Mouse (Mus musculus): ENCODE measurements around the gene Itpr2. TPM values are rescaled to one million over a fixed set of nuclear protein-coding genes. Genes with fewer than 3 reads are reported as not detected.

The Itpr2 gene
- polyA plus RNA-seq, 1 experiment: 0.14 TPM

DNA sequence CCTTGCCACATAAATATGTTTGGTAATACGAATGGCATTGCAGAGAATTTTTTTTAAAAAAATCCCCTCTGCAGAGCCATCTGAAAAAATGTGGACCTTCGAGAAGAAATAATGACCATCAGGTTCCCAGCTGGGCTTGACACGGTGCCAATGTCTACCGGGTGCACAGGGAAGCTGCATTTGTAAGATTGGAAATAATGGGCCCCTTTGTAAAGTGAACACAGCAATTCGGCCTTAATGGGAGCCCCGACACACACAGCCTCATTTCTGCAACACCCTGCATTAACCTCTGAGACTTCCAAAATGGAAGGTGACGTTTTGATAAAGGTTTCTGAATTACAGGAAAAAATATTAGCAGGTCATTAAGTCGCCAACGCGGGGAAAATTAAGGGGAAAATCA, 97.9 kb downstream of the Itpr2 start:
- no peaks in the 10 kb centered on the region for H3K27me3 ChIP-seq (ENCODE audit: control insufficient read depth)
- peaks cover under 1% of the 10 kb centered on the region; the same call in 1 of the 2 replicates for H3K4me1 ChIP-seq (ENCODE audit: control insufficient read depth)
- H3K4me3 ChIP-seq (replicated peaks): no peak overlapping the region
- TF ChIP-seq GATA1 (IDR thresholded peaks at IDR 0.05; ENCODE audit: low read length) (no peak), TAL1 (IDR thresholded peaks at IDR 0.05; ENCODE audit: low read length) (no peak)
- no peaks in the 10 kb centered on the region for H3K9me3 ChIP-seq (ENCODE audit: control insufficient read depth, low read length)
- no peaks in the 10 kb centered on the region for H3K36me3 ChIP-seq (ENCODE audit: control insufficient read depth)

DNA sequence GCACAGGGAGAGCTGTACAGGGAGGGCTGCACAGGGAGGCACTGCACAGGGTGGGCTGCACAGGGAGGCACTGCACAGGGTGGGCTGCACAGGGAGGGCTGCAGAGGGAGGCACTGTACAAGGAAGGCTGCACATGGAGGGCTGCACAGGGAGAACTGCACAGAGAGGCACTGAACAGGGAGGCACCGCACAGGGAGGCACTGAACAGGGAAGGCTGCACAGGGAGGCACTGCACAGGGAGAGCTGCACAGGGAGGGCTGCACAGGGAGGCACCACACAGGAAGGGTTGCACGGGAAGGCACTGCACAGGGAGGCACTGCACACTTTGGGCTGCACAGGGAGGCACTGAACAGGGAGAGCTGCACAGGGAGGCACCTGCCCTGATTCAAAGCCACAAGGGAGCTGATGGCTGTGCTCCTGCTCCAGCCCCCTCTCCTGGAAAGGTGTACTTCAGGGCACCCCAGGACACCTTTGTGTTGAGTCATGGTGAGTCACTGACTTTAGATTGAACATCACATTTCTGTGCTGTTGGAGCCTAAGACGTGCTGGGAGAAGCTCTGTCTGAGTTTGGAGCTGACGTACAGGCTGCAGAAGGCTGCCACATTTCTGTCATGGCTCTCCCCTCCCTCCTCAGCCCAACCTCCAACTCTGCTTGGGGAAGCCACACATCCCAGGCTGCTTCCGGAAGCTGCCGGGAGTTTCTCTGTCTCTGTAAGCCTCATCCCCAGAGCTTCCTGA, 98.9 kb downstream of the Itpr2 start:
- H3K4me3 ChIP-seq (replicated peaks): no peak overlapping the region
- no peaks in the 10 kb centered on the region for H3K36me3 ChIP-seq (ENCODE audit: control insufficient read depth)
- no peaks in the 10 kb centered on the region for H3K27me3 ChIP-seq (ENCODE audit: control insufficient read depth)
- H3K9me3 ChIP-seq (ENCODE audit: control insufficient read depth, low read length): no peaks in the 10 kb centered on the region
- no peak for TF ChIP-seq GATA1 (IDR thresholded peaks at IDR 0.05; ENCODE audit: low read length)
- H3K4me1 ChIP-seq (ENCODE audit: control insufficient read depth): no peaks in the 10 kb centered on the region

DNA sequence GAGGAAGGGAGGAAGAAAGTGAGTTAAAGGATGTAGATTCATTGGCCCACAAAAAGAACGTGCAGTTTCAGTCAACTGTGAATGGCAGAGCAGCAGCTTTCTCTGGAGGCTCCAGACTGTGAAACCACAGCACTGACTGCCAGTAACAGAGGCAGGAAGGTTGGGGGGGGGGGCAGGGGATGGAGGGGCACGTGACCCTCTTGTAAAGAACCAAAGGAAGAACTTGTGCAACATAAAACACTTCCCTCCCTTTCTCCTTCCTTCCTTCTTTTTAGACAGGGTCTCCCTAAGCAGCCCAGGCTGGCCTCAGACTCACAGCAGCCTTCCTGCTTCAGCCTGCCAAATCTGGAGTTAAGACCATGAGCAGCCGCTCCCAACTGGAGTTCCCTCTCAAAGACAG, 104.2 kb downstream of the Itpr2 start:
- H3K27me3 ChIP-seq (ENCODE audit: control insufficient read depth): no peaks in the 10 kb centered on the region
- H3K36me3 ChIP-seq (ENCODE audit: control insufficient read depth): no peaks in the 10 kb centered on the region; the same call in 1 of the 2 replicates
- TF ChIP-seq GATA1 (IDR thresholded peaks at IDR 0.05; ENCODE audit: low read length): no peak
- no peak for TF ChIP-seq TAL1 (IDR thresholded peaks at IDR 0.05; ENCODE audit: low read length)
- H3K4me3 ChIP-seq (replicated peaks): no peak overlapping the region
- peaks cover 2% of the 10 kb centered on the region; the same call in 1 of the 2 replicates for H3K9me3 ChIP-seq (ENCODE audit: control insufficient read depth, low read length)
- no peaks in the 10 kb centered on the region for H3K4me1 ChIP-seq (ENCODE audit: control insufficient read depth)

DNA sequence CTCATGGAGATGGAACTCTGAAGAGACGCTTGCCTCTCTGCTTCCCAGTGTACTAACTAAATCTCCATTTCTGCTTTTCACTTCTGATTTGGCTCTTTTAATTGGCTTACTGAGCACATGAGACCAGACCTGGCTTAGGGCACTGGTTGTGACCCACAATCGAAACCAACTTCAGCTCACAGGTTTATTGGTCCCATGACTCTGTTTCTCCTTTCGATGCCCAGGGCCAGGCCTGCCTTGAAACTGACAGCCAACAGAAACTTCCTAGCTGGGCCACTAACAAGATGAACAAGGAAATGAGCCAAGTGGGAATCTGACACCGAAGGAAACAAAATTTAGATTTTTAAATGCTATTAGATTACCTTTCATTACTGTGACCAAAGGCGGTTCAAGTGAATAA, 105.8 kb downstream of the Itpr2 start:
- H3K27me3 ChIP-seq (ENCODE audit: control insufficient read depth): no peaks in the 10 kb centered on the region
- H3K4me3 ChIP-seq (replicated peaks): no peak overlapping the region
- H3K4me1 ChIP-seq (ENCODE audit: control insufficient read depth): no peaks in the 10 kb centered on the region
- no peaks in the 10 kb centered on the region; the same call in 1 of the 2 replicates for H3K36me3 ChIP-seq (ENCODE audit: control insufficient read depth)
- no peak for TF ChIP-seq TAL1 (IDR thresholded peaks at IDR 0.05; ENCODE audit: low read length)
- no peak for TF ChIP-seq GATA1 (IDR thresholded peaks at IDR 0.05; ENCODE audit: low read length)
- H3K9me3 ChIP-seq (ENCODE audit: control insufficient read depth, low read length): peaks cover 3% of the 10 kb centered on the region; the same call in 1 of the 2 replicates

DNA sequence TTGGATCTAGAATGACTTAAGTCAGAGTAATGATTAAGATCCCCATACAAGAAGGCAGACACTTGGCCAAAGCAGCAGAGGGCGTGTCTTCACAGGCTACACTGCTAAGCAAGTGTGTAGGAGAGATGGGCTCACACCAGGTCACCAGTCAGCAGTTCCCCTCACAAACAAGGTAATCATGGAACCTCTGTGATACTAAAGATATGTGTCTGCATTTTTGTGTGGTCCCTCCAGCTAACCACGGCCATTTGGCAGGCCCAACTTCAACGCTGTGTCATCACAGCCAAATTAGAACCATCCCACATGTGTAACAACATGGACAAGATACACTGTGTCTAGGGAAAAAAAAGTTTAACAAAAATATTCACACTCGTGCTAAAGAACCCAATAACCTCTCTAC, 106.4 kb downstream of the Itpr2 start:
- TF ChIP-seq TAL1 (IDR thresholded peaks at IDR 0.05; ENCODE audit: low read length): no peak
- H3K4me1 ChIP-seq (ENCODE audit: control insufficient read depth): no peaks in the 10 kb centered on the region
- H3K27me3 ChIP-seq (ENCODE audit: control insufficient read depth): no peaks in the 10 kb centered on the region
- H3K36me3 ChIP-seq (ENCODE audit: control insufficient read depth): no peaks in the 10 kb centered on the region; the same call in 1 of the 2 replicates
- H3K4me3 ChIP-seq (replicated peaks): no peak overlapping the region
- peaks cover 3% of the 10 kb centered on the region; the same call in 1 of the 2 replicates for H3K9me3 ChIP-seq (ENCODE audit: control insufficient read depth, low read length)

DNA sequence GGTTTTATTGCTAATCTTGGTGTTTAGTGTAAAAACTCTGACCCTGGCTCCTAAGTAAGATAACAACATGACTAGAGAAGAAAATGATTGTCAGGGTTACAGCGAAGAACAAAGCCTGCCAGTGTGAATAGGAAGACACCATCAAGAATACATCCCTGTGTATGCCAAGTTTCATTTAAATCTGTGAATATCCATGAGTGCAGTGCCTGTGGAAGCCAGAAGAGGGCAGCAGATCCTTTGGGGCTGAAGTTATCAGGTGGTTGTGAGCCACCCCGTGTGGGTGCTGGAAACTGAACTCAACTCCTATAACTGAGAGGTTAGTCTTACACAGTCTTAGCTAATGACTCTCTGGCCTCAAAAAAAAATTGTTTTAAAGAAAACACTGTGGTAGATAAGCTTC, 109.8 kb downstream of the Itpr2 start:
- Histone ChIP-seq H3K27me3 (ENCODE audit: control insufficient read depth) (no peaks in the 10 kb centered on the region), H3K4me3 (replicated peaks) (no peak overlapping the region), H3K4me1 (ENCODE audit: control insufficient read depth) (no peaks in the 10 kb centered on the region), H3K9me3 (ENCODE audit: control insufficient read depth, low read length) (peaks cover 3% of the 10 kb centered on the region; the same call in 1 of the 2 replicates), H3K36me3 (ENCODE audit: control insufficient read depth) (no peaks in the 10 kb centered on the region; the same call in 1 of the 2 replicates)
- TF ChIP-seq TAL1 (IDR thresholded peaks at IDR 0.05; ENCODE audit: low read length) (no peak), GATA1 (IDR thresholded peaks at IDR 0.05; ENCODE audit: low read length) (no peak)

DNA sequence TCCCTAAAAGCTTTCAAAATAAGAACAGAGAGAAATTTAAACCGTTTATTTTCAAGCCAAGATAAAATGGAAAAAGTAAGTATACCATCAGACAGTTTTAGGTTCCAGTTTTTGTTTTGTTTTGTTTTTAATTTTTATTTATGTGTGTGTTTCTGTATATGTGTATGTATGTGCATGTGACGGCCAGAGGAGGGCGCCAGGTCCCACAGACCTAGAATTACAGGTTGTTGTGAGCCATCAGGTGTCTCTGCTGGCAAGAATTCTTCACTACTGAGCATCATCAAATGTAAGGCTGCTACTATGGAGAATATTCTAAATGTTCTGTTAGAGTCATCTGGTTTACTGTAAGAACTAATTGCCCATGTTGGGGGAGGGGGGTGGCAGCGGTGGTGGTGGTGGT, 111.9 kb downstream of the Itpr2 start:
- Histone ChIP-seq H3K4me1 (ENCODE audit: control insufficient read depth) (no peaks in the 10 kb centered on the region), H3K9me3 (ENCODE audit: control insufficient read depth, low read length) (peaks cover 3% of the 10 kb centered on the region; the same call in 1 of the 2 replicates), H3K27me3 (ENCODE audit: control insufficient read depth) (no peaks in the 10 kb centered on the region), H3K36me3 (ENCODE audit: control insufficient read depth) (no peaks in the 10 kb centered on the region; the same call in 1 of the 2 replicates), H3K4me3 (replicated peaks) (no peak overlapping the region)
- TF ChIP-seq GATA1 (IDR thresholded peaks at IDR 0.05; ENCODE audit: low read length): no peak
- TF ChIP-seq TAL1 (IDR thresholded peaks at IDR 0.05; ENCODE audit: low read length): no peak

DNA sequence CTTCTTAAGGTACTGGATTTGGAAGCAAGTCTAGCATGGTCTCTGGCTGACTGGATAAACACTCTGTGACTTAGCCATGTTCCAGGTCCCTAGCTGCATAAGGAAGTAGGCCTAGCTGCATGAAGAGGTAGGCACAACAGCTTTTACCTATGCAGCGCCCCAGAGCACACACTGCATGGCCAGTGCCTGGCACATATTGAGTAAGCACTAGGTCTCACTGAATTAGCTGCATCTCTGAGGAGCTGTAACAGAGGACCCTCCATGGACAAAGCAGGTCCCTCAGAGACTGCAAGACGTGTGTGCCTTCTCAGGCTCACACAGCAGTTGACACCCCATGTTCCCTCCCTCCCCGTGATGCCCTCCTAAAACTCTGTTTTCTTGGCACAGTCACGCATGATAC, 114.0 kb downstream of the Itpr2 start:
- no peak for TF ChIP-seq TAL1 (IDR thresholded peaks at IDR 0.05; ENCODE audit: low read length)
- TF ChIP-seq GATA1 (IDR thresholded peaks at IDR 0.05; ENCODE audit: low read length): no peak
- H3K4me3 ChIP-seq (replicated peaks): no peak overlapping the region
- no peaks in the 10 kb centered on the region for H3K27me3 ChIP-seq (ENCODE audit: control insufficient read depth)
- no peaks in the 10 kb centered on the region for H3K4me1 ChIP-seq (ENCODE audit: control insufficient read depth)
- no peaks in the 10 kb centered on the region; the same call in 1 of the 2 replicates for H3K36me3 ChIP-seq (ENCODE audit: control insufficient read depth)
- peaks cover 3% of the 10 kb centered on the region; the same call in 1 of the 2 replicates for H3K9me3 ChIP-seq (ENCODE audit: control insufficient read depth, low read length)

DNA sequence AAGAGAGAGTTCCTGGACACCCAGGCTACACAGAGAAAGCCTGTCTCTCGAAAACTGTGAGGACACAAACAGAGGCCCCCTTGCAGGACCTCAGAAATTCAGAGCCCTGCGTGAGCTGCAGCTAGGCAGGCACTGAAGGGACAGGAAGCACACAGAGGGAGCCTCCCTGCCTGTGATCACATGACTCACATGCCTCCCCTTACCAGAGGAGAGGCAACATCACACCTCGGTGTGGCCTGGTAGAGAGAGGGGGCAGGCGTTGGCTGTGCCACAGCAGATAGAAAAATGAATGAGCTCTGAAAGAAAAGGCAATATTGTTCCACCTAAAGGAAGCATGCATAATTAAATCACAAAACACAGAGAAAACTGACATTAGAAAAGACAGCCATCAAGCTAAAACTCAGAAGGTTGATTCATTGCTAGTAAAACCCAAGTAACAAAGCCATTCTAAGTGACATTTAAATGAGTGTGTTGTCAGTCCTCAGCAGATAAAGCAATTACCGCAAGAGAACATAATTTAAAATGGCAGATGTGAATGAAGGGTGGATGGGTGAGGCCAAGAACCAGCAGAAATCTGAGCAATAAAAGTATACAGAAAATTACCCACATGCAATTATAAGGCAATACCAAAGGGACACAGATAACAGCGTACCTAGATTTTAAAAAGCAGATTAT, 114.8 kb downstream of the Itpr2 start:
- no peaks in the 10 kb centered on the region for H3K27me3 ChIP-seq (ENCODE audit: control insufficient read depth)
- no peaks in the 10 kb centered on the region for H3K4me1 ChIP-seq (ENCODE audit: control insufficient read depth)
- H3K9me3 ChIP-seq (ENCODE audit: control insufficient read depth, low read length): no peaks in the 10 kb centered on the region
- no peaks in the 10 kb centered on the region; the same call in 1 of the 2 replicates for H3K36me3 ChIP-seq (ENCODE audit: control insufficient read depth)
- H3K4me3 ChIP-seq (replicated peaks): no peak overlapping the region
- TF ChIP-seq TAL1 (IDR thresholded peaks at IDR 0.05; ENCODE audit: low read length) (no peak), GATA1 (IDR thresholded peaks at IDR 0.05; ENCODE audit: low read length) (no peak)
